Mouse (Mus musculus) lung, postnatal 4 days (tissue): ENCODE measurements around the gene Chmp1a.
"Not testable (repeated sequence)": the region's sequence is repeated elsewhere in the genome, so short reads cannot be mapped to it uniquely, and the experiment has no call there.

Source experiments
- DNase-seq, 2 experiments: peaks; one replicate each; pipeline ENCODE4 v3.0.0; 2021

Chmp1a gene

DNA sequence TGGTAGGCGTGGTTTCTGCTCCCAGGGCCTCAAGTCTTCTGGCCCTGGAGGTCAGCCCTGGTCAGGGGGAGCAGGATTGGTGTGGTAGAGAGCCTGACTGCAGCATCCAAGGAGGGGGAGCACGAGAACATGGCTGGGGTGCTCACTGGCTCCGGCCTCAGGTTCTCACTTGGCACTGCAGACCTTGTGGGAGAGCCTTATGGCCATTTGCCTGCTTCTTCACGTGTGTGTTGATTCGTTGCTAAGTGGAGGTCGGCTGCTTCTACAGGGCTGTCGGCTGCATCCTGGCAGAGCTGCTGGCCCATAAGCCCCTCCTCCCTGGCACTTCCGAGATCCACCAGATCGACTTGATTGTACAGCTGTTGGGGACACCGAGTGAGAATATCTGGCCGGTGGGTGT, 17.8 kb upstream of the Chmp1a start:
- not testable (repeated sequence) for DNase-seq

DNA sequence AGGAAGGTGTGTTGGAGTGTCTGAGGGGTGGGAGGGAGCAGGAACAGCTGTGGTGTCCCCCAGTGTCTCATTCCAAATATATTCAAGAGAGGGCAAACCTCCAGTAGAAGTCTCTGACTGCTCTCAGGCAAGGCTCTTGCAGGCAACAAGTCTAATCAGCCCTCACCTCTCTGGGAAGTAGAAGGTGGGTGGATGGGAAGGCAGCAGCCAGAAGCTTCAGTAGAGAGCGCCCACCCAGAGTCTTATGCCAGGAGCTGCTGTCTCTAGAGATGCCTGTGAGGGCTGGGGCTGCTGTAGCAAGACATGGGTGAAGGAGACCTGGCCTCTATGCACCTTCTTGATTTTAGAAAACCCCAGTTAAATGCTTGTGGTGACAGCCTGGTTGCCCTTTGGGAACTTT, 15.9 kb upstream of the Chmp1a start:
- DNase-seq = no peak

DNA sequence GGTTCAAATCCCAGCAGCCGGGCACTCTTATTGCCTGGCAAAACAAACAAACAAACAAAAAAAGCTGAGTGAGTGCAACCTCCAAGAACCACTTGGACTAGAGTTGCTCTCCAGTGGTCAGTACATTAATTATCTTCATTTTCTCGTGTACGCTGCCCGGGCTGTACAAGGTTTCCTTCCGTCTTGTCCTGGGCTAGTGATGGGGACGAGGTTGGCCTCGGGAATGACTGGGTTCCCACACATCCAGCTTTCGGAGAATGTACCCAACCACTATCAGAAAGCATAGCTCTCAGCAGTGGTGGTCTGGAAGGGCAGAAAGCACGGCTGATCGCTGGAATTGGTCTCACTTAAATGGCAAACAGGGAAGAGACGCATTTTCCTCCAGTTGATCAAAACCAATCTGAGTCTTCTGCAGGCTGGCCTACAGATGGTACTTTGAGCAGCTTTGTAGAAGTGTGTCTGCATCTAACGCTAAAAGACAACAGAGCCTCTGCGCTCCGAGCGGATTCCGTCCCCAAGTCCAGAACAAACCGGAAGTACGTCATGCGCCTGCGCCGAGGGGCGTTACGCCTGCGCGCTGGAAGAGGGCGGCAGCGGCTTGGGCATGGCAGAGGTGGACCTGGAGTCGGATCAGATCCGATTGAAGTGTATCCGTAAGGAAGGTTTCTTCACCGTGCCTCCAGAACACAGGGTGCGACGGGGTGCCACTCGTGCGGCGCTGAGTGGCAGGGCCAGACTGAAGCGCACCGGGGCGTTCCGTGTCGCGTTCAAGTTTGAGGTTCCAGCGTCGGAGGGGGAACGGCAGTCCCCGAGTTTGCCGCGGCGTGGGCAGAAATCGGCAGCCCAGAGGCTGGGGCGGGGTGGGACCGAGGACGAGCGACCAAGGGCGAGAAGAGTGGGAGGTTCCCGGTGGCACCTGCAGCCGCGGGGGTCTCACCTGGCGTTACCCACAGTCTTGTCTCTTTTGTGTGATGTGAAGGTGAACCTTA, 12.0 kb upstream of the Chmp1a start, which contains the start of gene Cdk10:
Gene Cdk10, plus strand, starts transcription at position 565 of the 989 bp plus-strand sequence.
- DNase-seq = peak; percentile 93 to 94

DNA sequence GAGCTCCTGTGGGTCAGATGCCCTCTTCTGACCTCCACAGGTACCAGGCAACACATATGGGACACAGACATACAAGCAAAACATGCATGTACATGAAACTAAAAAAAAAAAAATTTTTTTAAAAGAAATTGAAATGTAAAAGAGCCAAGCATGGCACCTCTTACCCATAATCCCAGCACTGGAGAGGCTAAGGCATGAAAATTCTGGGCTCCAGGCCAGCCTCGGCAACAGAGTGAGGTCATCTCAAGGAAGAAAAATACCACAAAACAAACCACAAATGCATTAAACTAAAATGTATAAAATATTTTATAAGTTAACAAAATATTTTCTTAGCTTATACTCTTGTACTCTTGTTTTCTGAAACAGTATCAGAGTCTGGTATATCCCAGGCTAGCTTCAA, 8.4 kb upstream of the Chmp1a start:
- no peak for DNase-seq

GRCm38 (mm10) chr8:123215430-123215829, 2.9 kb upstream of the Chmp1a start:
- no peak for DNase-seq

- no peak for DNase-seq
Measured at GRCm38 (mm10) chr8:123213118-123213772, 682 bp upstream of the Chmp1a start.

- DNase-seq = no peak
Measured at GRCm38 (mm10) chr8:123211876-123212275, 687 bp downstream of the Chmp1a start.

DNA sequence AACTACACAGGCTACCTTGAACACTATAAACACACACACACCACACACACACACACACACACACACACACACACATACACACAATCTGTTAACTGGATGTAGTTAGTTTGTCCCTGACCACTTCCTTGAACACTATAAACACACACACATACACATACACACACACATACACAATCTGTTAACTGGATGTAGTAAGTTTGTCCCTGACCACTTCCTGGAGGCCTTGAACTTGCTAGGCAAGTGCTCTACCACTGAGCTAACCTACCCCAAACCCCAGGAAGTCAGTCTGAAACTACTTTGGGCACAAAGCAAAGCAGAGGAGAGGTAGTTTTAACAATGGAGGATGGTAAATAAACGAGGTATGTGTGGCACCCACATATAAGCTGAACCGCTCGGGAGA, 9.0 kb downstream of the Chmp1a start:
- no peak for DNase-seq

DNA sequence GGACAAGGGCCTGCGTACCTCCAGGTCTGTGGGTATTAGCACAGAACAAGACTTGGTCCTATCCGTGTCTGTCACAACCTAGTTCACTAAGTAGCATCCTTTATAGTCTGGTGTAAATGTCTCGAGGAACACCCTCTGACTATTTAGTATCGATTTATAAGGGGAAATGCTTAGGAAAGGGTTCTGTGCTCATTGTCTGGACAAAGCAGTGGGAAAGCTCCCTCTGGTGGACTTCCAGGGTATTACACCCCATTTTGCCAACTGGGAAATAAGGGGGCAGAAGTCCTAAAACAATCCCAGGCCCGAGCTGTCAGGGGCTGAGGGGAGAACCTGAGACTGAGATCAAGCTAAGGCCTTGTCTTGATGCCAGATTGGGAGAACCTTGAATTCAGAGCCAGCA, 10.3 kb downstream of the Chmp1a start:
- DNase-seq = peak; percentile 44 to 83

DNA sequence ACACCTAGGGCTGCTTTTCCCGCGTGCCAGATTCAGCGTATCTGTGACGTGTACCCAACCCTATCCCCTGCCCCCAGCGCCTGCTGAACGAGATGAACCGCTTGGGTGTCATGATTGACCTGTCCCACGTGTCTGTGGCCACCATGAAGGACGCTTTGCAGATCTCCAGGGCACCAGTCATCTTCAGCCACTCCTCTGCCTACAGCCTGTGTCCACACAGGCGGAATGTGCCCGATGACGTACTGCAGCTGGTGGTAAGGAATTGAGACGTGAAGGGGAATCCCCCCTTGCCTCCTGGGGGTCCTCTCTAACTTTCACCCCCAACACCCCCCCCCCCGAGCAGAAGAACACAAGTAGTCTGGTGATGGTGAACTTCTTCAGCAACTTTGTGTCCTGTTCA, 12.7 kb downstream of the Chmp1a start:
- DNase-seq = peak in 1 of 2 experiments; percentile 53

DNA sequence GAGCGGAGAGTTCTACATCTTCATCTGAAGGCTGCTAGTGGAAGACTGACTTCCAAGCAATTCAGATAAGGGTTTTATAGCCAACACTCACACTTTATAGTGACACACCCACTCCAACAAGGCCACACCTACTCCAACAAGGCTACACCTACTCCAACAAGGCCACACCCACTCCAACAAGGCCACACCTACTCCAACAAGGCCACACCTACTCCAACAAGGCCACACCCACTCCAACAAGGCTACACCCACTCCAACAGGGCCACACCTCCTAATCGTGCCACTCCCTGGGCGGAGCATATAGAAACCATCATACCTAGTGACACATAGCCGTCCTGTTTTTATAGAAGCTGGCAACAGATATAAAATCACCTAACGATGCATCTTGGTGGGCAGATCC, 15.5 kb downstream of the Chmp1a start:
- not testable (repeated sequence) for DNase-seq

DNA sequence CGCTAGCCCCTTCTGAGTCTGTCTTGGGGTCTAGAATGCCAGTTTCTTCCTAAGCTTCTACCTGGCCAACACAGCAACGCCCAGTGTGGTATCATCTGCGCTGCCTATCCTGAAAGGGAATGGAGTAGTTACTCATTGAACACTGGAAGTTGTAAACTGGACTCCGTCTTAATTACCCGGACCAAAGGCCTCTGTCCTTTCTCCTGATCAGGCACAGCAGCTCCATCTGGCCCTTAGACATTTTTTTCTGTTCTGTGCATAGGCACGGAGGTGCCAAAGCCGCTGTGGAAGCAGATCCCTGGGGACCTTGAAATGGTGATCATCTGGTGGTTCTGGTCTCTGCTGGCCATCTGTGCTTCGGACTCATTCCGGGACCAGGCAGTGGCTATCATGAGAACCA, 18.8 kb downstream of the Chmp1a start:
- DNase-seq = no peak

- no peak for DNase-seq
Measured at GRCm38 (mm10) chr8:123191908-123192307, 20.7 kb downstream of the Chmp1a start.

DNA sequence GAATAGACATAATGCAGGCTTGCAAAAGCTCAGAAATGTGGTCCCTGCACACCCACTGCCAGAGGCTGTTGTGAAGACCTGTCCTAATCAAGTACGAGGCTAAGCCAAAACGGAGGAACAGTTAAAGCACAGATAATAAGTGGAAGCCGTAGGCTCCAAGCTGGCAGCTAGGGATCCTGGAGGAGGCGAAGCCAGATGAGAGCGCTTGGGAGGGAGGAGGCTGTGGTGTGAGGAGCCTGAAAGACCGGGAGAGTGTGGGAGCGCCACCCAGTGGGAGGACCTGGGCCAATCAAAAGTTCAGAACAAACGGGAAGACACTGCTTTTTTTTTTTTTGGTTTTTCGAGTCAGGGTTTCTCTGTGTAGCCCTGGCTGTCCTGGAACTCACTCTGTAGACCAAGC, 21.9 kb downstream of the Chmp1a start:
- DNase-seq = peak; percentile 84

- no peak for DNase-seq
Measured at GRCm38 (mm10) chr8:123188841-123189240, 23.7 kb downstream of the Chmp1a start.

DNA sequence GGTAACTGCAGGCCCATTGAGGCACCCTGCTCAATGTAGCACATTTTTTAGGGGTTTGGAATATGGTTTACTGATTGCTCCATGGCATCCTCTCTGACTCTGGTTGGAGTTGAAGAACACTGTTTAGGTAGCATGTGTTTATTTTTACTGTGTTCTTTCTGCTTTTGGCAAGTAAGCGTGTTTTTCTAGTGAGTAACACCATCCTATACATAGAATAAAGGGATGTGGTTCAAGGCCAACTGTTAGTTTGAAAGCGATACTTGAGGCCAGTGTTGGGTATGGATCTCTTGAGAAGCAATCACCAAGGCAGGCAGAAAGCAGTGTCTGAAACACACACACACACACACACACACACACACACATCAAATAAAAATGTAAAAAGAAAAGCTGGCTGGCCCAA, 24.6 kb downstream of the Chmp1a start:
- DNase-seq = no peak

DNA sequence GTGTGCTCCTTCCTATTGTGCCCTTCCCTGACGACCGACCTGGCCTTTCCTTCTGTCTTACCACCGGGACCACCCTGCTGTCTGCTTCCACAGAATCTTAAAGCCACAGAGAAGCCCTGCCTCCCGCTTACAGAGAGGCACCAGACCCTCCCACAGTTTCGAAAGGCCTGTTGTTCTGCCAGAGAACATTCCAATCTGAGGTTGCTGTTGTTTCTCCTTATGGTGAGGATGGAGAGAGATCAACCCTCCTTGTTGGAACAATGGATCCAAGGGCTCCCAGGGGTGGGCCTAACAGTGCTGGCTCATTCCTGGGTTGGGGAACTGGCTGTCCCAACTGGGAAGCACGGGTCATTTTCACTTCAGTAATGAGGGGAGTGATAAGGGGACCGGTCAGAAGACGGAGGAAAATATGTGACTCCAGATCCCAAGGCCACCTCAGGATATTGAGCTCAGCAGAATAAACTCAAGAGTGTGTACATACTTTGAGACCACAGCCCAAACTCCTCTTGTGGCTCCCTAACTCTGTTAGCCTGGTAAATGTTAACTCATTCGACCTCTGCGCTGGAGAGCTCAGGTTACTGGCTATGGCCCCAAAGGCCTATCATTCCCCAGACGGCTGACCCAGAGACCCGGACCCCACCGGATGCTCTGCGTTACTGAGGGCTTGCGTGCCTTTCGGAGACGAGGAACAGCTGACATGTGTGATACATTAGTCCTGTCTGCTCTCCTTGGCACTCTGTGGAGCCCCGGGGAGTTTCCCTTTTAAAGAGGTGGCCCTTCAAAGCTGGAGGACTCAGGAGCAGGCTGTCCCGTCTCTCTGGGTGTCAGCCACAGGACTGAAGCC, 26.8 kb downstream of the Chmp1a start, which contains the start of gene Dpep1:
Gene Dpep1, plus strand, starts transcription at position 677 of the 844 bp plus-strand sequence.
- DNase-seq = peak; percentile 44 to 81

- DNase-seq = no peak
Measured at GRCm38 (mm10) chr8:123181391-123181790, 31.2 kb downstream of the Chmp1a start.

GRCm38 (mm10) chr8:123157888-123158465, 54.6 kb downstream of the Chmp1a start, which contains the start of gene Sult5a1:
Gene Sult5a1 (minus strand): TSS chr8:123158315.
- DNase-seq = peak; percentile 22 to 57

DNA sequence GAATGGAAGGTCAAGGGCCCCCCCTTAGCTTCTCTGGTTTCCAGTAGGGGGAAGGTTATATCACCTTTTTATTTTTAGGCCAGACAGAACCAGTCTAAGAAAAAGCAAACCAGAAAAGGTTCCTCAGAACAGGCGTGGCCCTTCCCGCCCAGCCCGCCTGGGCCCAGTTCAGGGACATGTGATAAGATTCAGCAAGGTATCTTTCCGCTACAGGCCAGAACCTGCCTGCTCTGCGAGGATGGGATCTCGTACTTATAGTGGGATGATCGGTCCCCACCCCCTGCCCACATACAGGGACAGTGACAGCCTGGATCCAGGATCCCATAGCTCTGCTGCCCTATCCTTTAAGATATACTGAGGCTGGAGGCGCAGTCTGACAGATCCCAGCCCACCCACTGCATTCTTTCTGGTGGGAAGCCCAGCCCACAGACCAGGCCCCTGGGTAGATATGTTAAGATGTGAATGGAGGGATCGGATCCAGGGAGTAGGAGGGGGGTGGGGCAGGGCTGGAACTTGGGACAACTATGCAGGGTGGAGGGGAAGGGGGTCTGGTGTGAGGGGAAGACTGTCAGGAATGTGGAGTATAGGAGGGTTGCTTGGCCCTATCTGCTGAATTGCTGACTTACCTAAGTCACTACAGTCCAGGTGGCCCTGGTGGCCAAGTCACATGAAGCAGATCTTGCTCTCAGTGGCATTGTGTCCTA, 56.3 kb downstream of the Chmp1a start:
- DNase-seq = no peak

- peak; percentile 56 to 60 for DNase-seq
Measured at GRCm38 (mm10) chr8:123155177-123155576, 57.4 kb downstream of the Chmp1a start.
